Mouse (Mus musculus) embryo, embryonic 10.5 days (tissue): ENCODE results near the gene Rps6kb1.

Experiments
- DNase-seq: peaks from one replicate; pipeline ENCODE4 v3.0.0-alpha.2; 2015; ENCODE audit warnings: low spot score

Rps6kb1 gene

GRCm38 (mm10) chr11:86464275-86464674, 80.3 kb downstream of the Rps6kb1 start:
- peak; percentile 92 for DNase-seq

- DNase-seq, result no peak
These were observed 82.0 kb downstream of the Rps6kb1 start for GRCm38 (mm10) chr11:86462579-86462978.

GRCm38 (mm10) chr11:86458866-86459265, 85.7 kb downstream of the Rps6kb1 start:
- no peak for DNase-seq

GRCm38 (mm10) chr11:86457545-86457944, 87.1 kb downstream of the Rps6kb1 start:
- DNase-seq, result no peak

GRCm38 (mm10) chr11:86453991-86454390, 90.6 kb downstream of the Rps6kb1 start:
- DNase-seq, result no peak
